22 mouse cellular contexts compared by ENCODE assay signal in genomic region chr11:107064590-107064989, GRCm38 (mm10). TPM values are rescaled to one million over a fixed set of nuclear protein-coding genes. Genes with fewer than 3 reads are reported as not detected.
DNase-seq lines count a peak whose midpoint lies in the region; ATAC-seq and TF ChIP-seq lines count a peak whose summit lies in the region.
"Had no signal": no experiment of that assay in that cellular context is flagged by ENCODE, and none has a peak within 500 bp of the region (broad histone marks: within the 10 kb centered on the region; RNA-seq: fewer than 3 reads in every experiment).

No protein-coding gene starts in this region.

- TF ChIP-seq RAD21 in MEL (IDR thresholded peaks at IDR 0.05; ENCODE audit: low read depth, low read length): no peak

- no peaks in the 10 kb centered on the region for H3K27me3 ChIP-seq in MEL (ENCODE audit: control insufficient read depth in 1 of 2, insufficient read depth in 2 of 2, low read length in 2 of 2)
- H3K27me3 ChIP-seq: embryonic facial prominence, embryonic 12.5 days; embryonic facial prominence, embryonic 15.5 days; forebrain, embryonic 13.5 days; hindbrain, embryonic 12.5 days; hindbrain, embryonic 15.5 days had no signal

- H3K9me3 ChIP-seq in MEL (replicated peaks; ENCODE audit: insufficient read depth, low read length): no peaks in the 10 kb centered on the region
- H3K9me3 ChIP-seq: embryonic facial prominence, embryonic 12.5 days; embryonic facial prominence, embryonic 15.5 days; forebrain, embryonic 13.5 days; hindbrain, embryonic 12.5 days; hindbrain, embryonic 15.5 days had no signal

- no peaks in the 10 kb centered on the region for H3K4me1 ChIP-seq in MEL (ENCODE audit: control insufficient read depth in 1 of 2, insufficient read depth in 2 of 2, low read length in 2 of 2)
- H3K4me1 ChIP-seq: embryonic facial prominence, embryonic 12.5 days; embryonic facial prominence, embryonic 15.5 days; forebrain, embryonic 13.5 days; hindbrain, embryonic 12.5 days; hindbrain, embryonic 15.5 days had no signal

- no peak overlapping the region for H3K9ac ChIP-seq in MEL (ENCODE audit: control insufficient read depth, low read depth, low read length, poor library complexity, severe bottlenecking)
- H3K9ac ChIP-seq: embryonic facial prominence, embryonic 12.5 days; embryonic facial prominence, embryonic 15.5 days; forebrain, embryonic 13.5 days; hindbrain, embryonic 12.5 days; hindbrain, embryonic 15.5 days had no signal

- H3K36me3 ChIP-seq in MEL (ENCODE audit: control insufficient read depth in 1 of 2, insufficient read depth in 2 of 2, low read length in 2 of 2): peaks cover 0 to 30% of the 10 kb centered on the region in 2 experiments; a peak in 2 of 4 replicates

- no peak for DNase-seq in frontal cortex, postnatal 14 days (ENCODE audit: low spot score in 2 of 2)
- no peak for DNase-seq in MEL (ENCODE audit: low read depth, low spot score)
- DNase-seq in brain, adult 2 months (ENCODE audit: low read depth, low spot score): peak; percentile 73
- no peak for DNase-seq in right cerebral cortex, postnatal 4 days
- DNase-seq in layer of hippocampus, adult 2 months (ENCODE audit: low spot score in 2 of 2): no peak
- DNase-seq: adrenal gland, adult 8-10 months; adrenal gland, postnatal 25 days; cerebellum, adult 11 months; cerebellum, adult 2 months; cerebellum, adult 9-11 months; cerebellum, postnatal 25 days; gastrocnemius, adult 2 months; gastrocnemius, postnatal 14 days had no signal

- no peaks in the 10 kb centered on the region for H3K79me2 ChIP-seq in MEL (ENCODE audit: control insufficient read depth, insufficient read depth, low read length, poor library complexity)

- no peak for TF ChIP-seq CTCF in MEL (IDR thresholded peaks at IDR 0.05 in 2 of 3, conservative IDR thresholded peaks at IDR 0.05 in 1 of 3; ENCODE audit: control insufficient read depth in 1 of 3, insufficient read depth in 1 of 3, low read depth in 2 of 3, low read length in 3 of 3, poor library complexity in 1 of 3, severe bottlenecking in 1 of 3)
- no peak for TF ChIP-seq CTCF in layer of hippocampus, adult 2 months (conservative IDR thresholded peaks at IDR 0.05)

- H3K27ac ChIP-seq in MEL (ENCODE audit: control insufficient read depth, low read depth, low read length): no peak overlapping the region
- no peak overlapping the region for H3K27ac ChIP-seq in layer of hippocampus, adult 2 months
- H3K27ac ChIP-seq: embryonic facial prominence, embryonic 12.5 days; embryonic facial prominence, embryonic 15.5 days; forebrain, embryonic 13.5 days; hindbrain, embryonic 12.5 days; hindbrain, embryonic 15.5 days had no signal

- H3K4me3 ChIP-seq in MEL (ENCODE audit: control insufficient read depth in 1 of 2, insufficient read depth in 1 of 2, low read depth in 2 of 2, low read length in 2 of 2): no peak overlapping the region
- no peak overlapping the region for H3K4me3 ChIP-seq in layer of hippocampus, adult 2 months
- H3K4me3 ChIP-seq: embryonic facial prominence, embryonic 12.5 days; embryonic facial prominence, embryonic 15.5 days; forebrain, embryonic 13.5 days; gastrocnemius, adult 2 months; hindbrain, embryonic 12.5 days; hindbrain, embryonic 15.5 days had no signal

- no peak for TF ChIP-seq EP300 in MEL (IDR thresholded peaks at IDR 0.05; ENCODE audit: low read depth in 1 of 2, low read length in 2 of 2)

- TF ChIP-seq POLR2A in MEL (IDR thresholded peaks at IDR 0.05; ENCODE audit: control insufficient read depth in 1 of 2, insufficient read depth in 1 of 2, low read depth in 1 of 2, low read length in 2 of 2, poor library complexity in 1 of 2): no peak

- peak; percentile 64; the same call in 1 of the 2 replicates for ATAC-seq in frontal cortex, adult (ENCODE audit: low TSS enrichment)
- ATAC-seq: activated CD4-positive, CD25-positive, alpha-beta regulatory T cell, adult 4 months; CD4-positive, CD25-positive, alpha-beta regulatory T cell, adult 4 months; forebrain, embryonic 13.5 days had no signal

TF ChIP-seq in MEL, 35 proteins besides CTCF, POLR2A, EP300 and RAD21:
- TF ChIP-seq TCF12 (IDR thresholded peaks at IDR 0.05; ENCODE audit: low read depth, low read length): no peak
- 0 out of 2 replicates have a peak, but pooled peaks have one; percentile 43 for TF ChIP-seq TBP (IDR thresholded peaks at IDR 0.05; ENCODE audit: low read depth, low read length)
TF ChIP-seq in MEL: peak in this region for 1.

RNA-seq across cellular contexts. Expression of gene 1810010H24Rik, which starts 39.1 kb away (rescaled TPM):
- total RNA-seq in MEL (2012; rRNA removed): 0.42 and 0.88 TPM in 2 replicates
- 1 to 10 TPM in 1 of 2 experiments, not detected in 1; 2.5 TPM for polyA plus RNA-seq in MEL (2012; ENCODE audit: insufficient read depth in 1 of 2, insufficient read length in 2 of 2, low read depth in 1 of 2, low replicate concordance in 2 of 2, missing spikeins in 1 of 2)
- 1 to 10 TPM; 3.1 to 3.5 TPM for total RNA-seq in layer of hippocampus, adult 2 months (2021)
- total RNA-seq: hematopoietic stem cell, adult 5-6 weeks had no signal
